Mouse (Mus musculus) CH12.LX (cell line): Measurements from ENCODE around the gene Cobll1. TPM values are rescaled to one million over a fixed set of nuclear protein-coding genes. Genes with fewer than 3 reads are reported as not detected.

Source experiments
- DNase-seq: peaks from one replicate; pipeline ENCODE4 v3.0.0-alpha.2; 2013; ENCODE audit errors: extremely low read depth
- H3K27ac ChIP-seq: 2 replicates; pipeline ENCODE4 v1.5.1; 2012; ENCODE audit warnings: low read depth, mild to moderate bottlenecking, control low read depth, moderate library complexity; ENCODE audit not compliant: insufficient read depth
- H3K27me3 ChIP-seq: replicated peaks from 2 replicates; pipeline ENCODE3; 2012; ENCODE audit warnings: inconsistent platforms
- H3K36me3 ChIP-seq, 2 experiments: replicated peaks in 1 of 2; 2 replicates each; pipeline versions ENCODE3 to v1.6.1; 2012; ENCODE audit warnings: inconsistent platforms in 1 of 2, low read length in 1 of 2, mild to moderate bottlenecking in 1 of 2, mixed read lengths in 1 of 2, moderate library complexity in 1 of 2; ENCODE audit not compliant: control insufficient read depth in 1 of 2, insufficient read depth in 1 of 2
- H3K4me1 ChIP-seq, 2 experiments: 2 replicates each; pipeline ENCODE4 v1.6.1; 2012; ENCODE audit warnings: inconsistent platforms in 1 of 2, moderate library complexity in 1 of 2; ENCODE audit not compliant: insufficient read depth in 2 of 2, control insufficient read depth in 1 of 2
- H3K4me2 ChIP-seq: 2 replicates; pipeline ENCODE4 v1.6.1; 2012; ENCODE audit warnings: low read depth, mild to moderate bottlenecking, control low read depth; ENCODE audit not compliant: poor library complexity, insufficient read depth, severe bottlenecking
- H3K4me3 ChIP-seq, 3 experiments: fragments of 150-350 bp in 1 of 3; sonication (generic) in 1 of 3; replicated peaks in 1 of 3; 2 replicates each; pipeline versions ENCODE3 to v1.5.1; 2011 to 2012; ENCODE audit warnings: low read depth in 2 of 3, low read length in 2 of 3, mild to moderate bottlenecking in 2 of 3, moderate library complexity in 2 of 3, control low read depth in 1 of 3, improper control_type of control experiment in 1 of 3, inconsistent platforms in 1 of 3, mixed read lengths in 1 of 3; ENCODE audit not compliant: poor library complexity in 1 of 3
- H3K79me2 ChIP-seq: replicated peaks from 2 replicates; pipeline ENCODE4 v1.6.1; 2012; ENCODE audit warnings: mild to moderate bottlenecking, moderate library complexity; ENCODE audit not compliant: control insufficient read depth, poor library complexity, insufficient read depth, severe bottlenecking; ENCODE audit errors: extremely low read depth
- H3K9ac ChIP-seq: 2 replicates; pipeline ENCODE4 v1.6.1; 2012; ENCODE audit warnings: low read depth, mild to moderate bottlenecking, control low read depth, moderate library complexity; ENCODE audit not compliant: insufficient read depth
- H3K9me3 ChIP-seq: replicated peaks from 2 replicates; pipeline ENCODE3; 2012; ENCODE audit warnings: low read length, inconsistent platforms, mixed read lengths
- BHLHE40 ChIP-seq: IDR thresholded peaks from 2 replicates; pipeline ENCODE4 v1.6.1; 2011; ENCODE audit warnings: mild to moderate bottlenecking, low read depth, low read length, improper control_type of control experiment
- CHD1 ChIP-seq: IDR thresholded peaks from 2 replicates; pipeline ENCODE4 v1.6.1; 2012; ENCODE audit warnings: low read depth, low read length, improper control_type of control experiment, inconsistent platforms
- CHD2 ChIP-seq: IDR thresholded peaks from 2 replicates; pipeline ENCODE4 v1.6.1; 2011; ENCODE audit warnings: low read length, improper control_type of control experiment
- E2F4 ChIP-seq: IDR thresholded peaks from 2 replicates; pipeline ENCODE4 v1.6.1; 2011; ENCODE audit warnings: low read depth, low read length, improper control_type of control experiment; ENCODE audit not compliant: insufficient replicate concordance
- ELF1 ChIP-seq: IDR thresholded peaks from 2 replicates; pipeline ENCODE4 v1.6.1; 2014; ENCODE audit warnings: low read depth, mild to moderate bottlenecking, inconsistent platforms, low read length, improper control_type of control experiment
- EP300 ChIP-seq: IDR thresholded peaks from 2 replicates; pipeline ENCODE4 v1.6.1; 2011; ENCODE audit warnings: low read length, improper control_type of control experiment
- ETS1 ChIP-seq: conservative IDR thresholded peaks from 2 replicates; pipeline ENCODE4 v1.6.1; 2012; ENCODE audit warnings: low read depth, mild to moderate bottlenecking, inconsistent platforms, low read length, improper control_type of control experiment, moderate library complexity
- GABPA ChIP-seq: IDR thresholded peaks from 2 replicates; pipeline ENCODE4 v1.6.1; 2012; ENCODE audit warnings: low read depth, low read length, improper control_type of control experiment, inconsistent platforms; ENCODE audit not compliant: insufficient replicate concordance
- IRF4 ChIP-seq: IDR thresholded peaks from 2 replicates; pipeline ENCODE4 v1.6.1; 2014; ENCODE audit warnings: low read depth, mild to moderate bottlenecking, inconsistent platforms, low read length, improper control_type of control experiment
- KAT2A ChIP-seq: IDR thresholded peaks from 2 replicates; pipeline ENCODE4 v1.6.1; 2012; ENCODE audit warnings: low read length, improper control_type of control experiment, inconsistent platforms; ENCODE audit not compliant: insufficient replicate concordance
- MAFK ChIP-seq: IDR thresholded peaks from 2 replicates; pipeline ENCODE4 v1.6.1; 2011; ENCODE audit warnings: low read length, improper control_type of control experiment; ENCODE audit not compliant: insufficient replicate concordance
- MAX ChIP-seq: IDR thresholded peaks from 2 replicates; pipeline ENCODE4 v1.6.1; 2011; ENCODE audit warnings: low read length, improper control_type of control experiment
- MXI1 ChIP-seq: IDR thresholded peaks from 2 replicates; pipeline ENCODE4 v1.6.1; 2011; ENCODE audit warnings: mild to moderate bottlenecking, low read depth, low read length, improper control_type of control experiment
- NELFE ChIP-seq: IDR thresholded peaks from 2 replicates; pipeline ENCODE4 v1.6.1; 2011; ENCODE audit warnings: low read depth, low read length, improper control_type of control experiment
- NRF1 ChIP-seq: IDR thresholded peaks from 2 replicates; pipeline ENCODE4 v1.6.1; 2014; ENCODE audit warnings: low read depth, mild to moderate bottlenecking, inconsistent platforms, low read length, improper control_type of control experiment, moderate library complexity
- PAX5 ChIP-seq: IDR thresholded peaks from 2 replicates; pipeline ENCODE4 v1.6.1; 2012; ENCODE audit warnings: low read length, inconsistent platforms, mixed read lengths
- POLR2A ChIP-seq: IDR thresholded peaks from 2 replicates; pipeline ENCODE4 v1.6.1; 2011; ENCODE audit warnings: low read depth, mild to moderate bottlenecking, improper control_type of control experiment, low read length
- POLR2AphosphoS2 ChIP-seq: IDR thresholded peaks from 2 replicates; pipeline ENCODE4 v1.6.1; 2011; ENCODE audit warnings: low read depth, low read length, improper control_type of control experiment
- RAD21 ChIP-seq: IDR thresholded peaks from 2 replicates; pipeline ENCODE4 v1.6.1; 2011; ENCODE audit warnings: low read depth, mild to moderate bottlenecking, low read length, improper control_type of control experiment, moderate library complexity
- RCOR1 ChIP-seq: conservative IDR thresholded peaks from 2 replicates; pipeline ENCODE4 v1.6.1; 2012; ENCODE audit warnings: low read depth, mild to moderate bottlenecking, inconsistent platforms, low read length, improper control_type of control experiment
- SIN3A ChIP-seq: IDR thresholded peaks from 2 replicates; pipeline ENCODE4 v1.6.1; 2012; ENCODE audit warnings: low read length, improper control_type of control experiment, inconsistent platforms
- SMC3 ChIP-seq: IDR thresholded peaks from 2 replicates; pipeline ENCODE4 v1.6.1; 2011; ENCODE audit warnings: low read depth, low read length, improper control_type of control experiment
- TBP ChIP-seq: conservative IDR thresholded peaks from 2 replicates; pipeline ENCODE4 v1.6.1; 2011; ENCODE audit warnings: low read depth, low read length, improper control_type of control experiment
- TCF12 ChIP-seq: IDR thresholded peaks from 2 replicates; pipeline ENCODE4 v1.6.1; 2014; ENCODE audit warnings: low read depth, mild to moderate bottlenecking, inconsistent platforms, low read length, improper control_type of control experiment
- UBTF ChIP-seq: IDR thresholded peaks from 2 replicates; pipeline ENCODE4 v1.6.1; 2012; ENCODE audit warnings: low read depth, mild to moderate bottlenecking, inconsistent platforms, low read length, improper control_type of control experiment, moderate library complexity
- USF2 ChIP-seq: conservative IDR thresholded peaks from 2 replicates; pipeline ENCODE4 v1.6.1; 2011; ENCODE audit warnings: low read depth, low read length, improper control_type of control experiment
- ZKSCAN1 ChIP-seq: IDR thresholded peaks from 2 replicates; pipeline ENCODE4 v1.6.1; 2012; ENCODE audit warnings: low read depth, inconsistent platforms, low read length, improper control_type of control experiment, borderline replicate concordance
- ZMIZ1 ChIP-seq: IDR thresholded peaks from 2 replicates; pipeline ENCODE4 v1.6.1; 2012; ENCODE audit warnings: low read depth, mild to moderate bottlenecking, inconsistent platforms, low read length, improper control_type of control experiment
- ZNF384 ChIP-seq: IDR thresholded peaks from 2 replicates; pipeline ENCODE4 v1.6.1; 2012; ENCODE audit warnings: low read depth, low read length, improper control_type of control experiment, inconsistent platforms
- dilution Hi-C: fragments of 300-500 bp; cut with MboI; formaldehyde crosslinking; loops from 2 replicates; pipeline ENCODE4 v1.14.3; 2020; ENCODE audit warnings: low sequenced_read_pairs; ENCODE audit not compliant: extremely low pct_unique_long_range_greater_than_20kb, extremely low pct_ligation_motif_present
- in situ Hi-C: fragments of 300-500 bp; cut with MboI; formaldehyde crosslinking; loops from 3 replicates; pipeline ENCODE4 v1.14.3; 2019; ENCODE audit warnings: low sequenced_read_pairs, low pct_ligation_motif_present, low pct_unique_long_range_greater_than_20kb, mixed read lengths
- polyA plus RNA-seq: library from polyadenylated mRNA; unstranded; fragments of >175 nt; gene quantifications from 2 replicates; pipeline ENCODE4 v1.2.1, GENCODE M21; 2012; ENCODE audit warnings: low read depth; ENCODE audit not compliant: insufficient read length
- total RNA-seq, 2 experiments: library from RNA; depleted of rRNA; stranded (reverse); fragments of 300-350 nt in 1 of 2; fragments of >200 nt in 1 of 2; gene quantifications; 2 replicates each; pipeline ENCODE4 v1.2.3; 2012 to 2014

Gene Cobll1
- total and polyA plus RNA-seq, 3 experiments: 0.67 to 1.9 (median 1.5) TPM

DNA sequence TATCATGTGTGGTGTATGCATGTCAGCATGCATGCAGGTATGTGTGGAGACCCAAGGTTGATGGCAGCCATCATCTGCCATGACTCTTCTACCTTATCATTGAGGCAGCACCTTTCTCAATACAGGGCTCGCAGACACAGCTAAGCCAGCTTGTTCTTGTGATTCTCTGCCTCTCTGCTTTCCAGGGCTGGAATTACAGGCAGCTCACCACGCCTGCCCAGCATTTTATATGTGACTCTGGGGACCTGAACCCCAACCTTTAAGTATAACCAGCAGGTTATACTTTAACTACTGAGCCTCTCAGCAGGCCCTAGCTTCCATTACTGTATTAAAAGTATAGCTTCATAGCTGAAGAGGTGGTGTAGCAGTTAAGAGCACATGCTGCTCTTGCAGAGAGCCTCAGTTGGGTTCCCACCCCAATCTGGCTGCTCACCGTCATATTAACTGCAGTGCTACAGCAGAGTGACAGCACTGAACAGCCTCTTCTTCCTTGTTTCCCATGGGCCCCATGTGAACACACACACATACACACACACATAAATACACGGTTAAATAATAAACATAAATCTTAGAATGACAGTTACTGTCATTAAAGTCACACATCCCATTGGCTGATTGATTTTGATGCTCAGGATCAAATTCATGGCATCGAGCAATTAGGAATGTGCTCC lies 81.1 kb downstream of the Cobll1 start:
- no peak overlapping the region for H3K4me3 ChIP-seq
- dilution Hi-C loops (no loop called here), in situ Hi-C loops (no loop called here)
- no peaks in the 10 kb centered on the region for H3K79me2 ChIP-seq
- DNase-seq: no peak
- H3K4me2 ChIP-seq: no peak overlapping the region
- TF ChIP-seq POLR2A (no peak), RCOR1 (no peak), NRF1 (no peak), IRF4 (no peak), MXI1 (no peak), PAX5 (no peak), TCF12 (no peak), CHD2 (no peak), EP300 (no peak), BHLHE40 (no peak), TBP (no peak), E2F4 (no peak), ETS1 (no peak), CHD1 (no peak), RAD21 (no peak), ZMIZ1 (no peak), ZNF384 (no peak), SMC3 (no peak), USF2 (no peak)
- H3K36me3 ChIP-seq: no peaks in the 10 kb centered on the region
- no peaks in the 10 kb centered on the region for H3K27me3 ChIP-seq
- no peak overlapping the region for H3K27ac ChIP-seq
- H3K4me1 ChIP-seq: no peaks in the 10 kb centered on the region
- H3K9me3 ChIP-seq: no peaks in the 10 kb centered on the region
- H3K9ac ChIP-seq: no peak overlapping the region

- Histone ChIP-seq H3K27ac (no peak overlapping the region), H3K4me3 (no peak overlapping the region)
- TF ChIP-seq SIN3A (no peak), RAD21 (no peak), GABPA (no peak), ETS1 (no peak), MAFK (no peak), MAX (no peak), EP300 (no peak), KAT2A (no peak), TBP (no peak), SMC3 (no peak), UBTF (no peak), NRF1 (no peak), CHD1 (no peak), POLR2AphosphoS2 (no peak), ELF1 (no peak), NELFE (no peak), ZKSCAN1 (no peak)
- TF ChIP-seq, all 38 proteins: peak for 0
- Histone ChIP-seq H3K4me1 (no peaks in the 10 kb centered on the region), H3K36me3 (no peaks in the 10 kb centered on the region), H3K4me2 (no peak overlapping the region), H3K9ac (no peak overlapping the region), H3K9me3 (no peaks in the 10 kb centered on the region), H3K79me2 (no peaks in the 10 kb centered on the region), H3K27me3 (no peaks in the 10 kb centered on the region)
- no peak for DNase-seq
- dilution Hi-C loops: no loop called here
- in situ Hi-C loops: no loop called here
These were observed 81.9 kb downstream of the Cobll1 start for GRCm38 (mm10) chr2:65157325-65157724.
